Mouse (Mus musculus): ENCODE measurements around the gene Pde8b.

The Pde8b gene

GRCm38 (mm10) chr13:95073445-95074172 lies 176.5 kb downstream of the Pde8b start:
- DNase-seq = no peak

- DNase-seq = no peak
Measured at GRCm38 (mm10) chr13:95070268-95070667, 179.9 kb downstream of the Pde8b start.

GRCm38 (mm10) chr13:95067854-95068253 lies 182.3 kb downstream of the Pde8b start:
- DNase-seq = no peak

- DNase-seq = no peak
Measured at GRCm38 (mm10) chr13:95063390-95064017, 186.6 kb downstream of the Pde8b start.

GRCm38 (mm10) chr13:95058885-95059284 lies 191.3 kb downstream of the Pde8b start:
- no peak for DNase-seq

GRCm38 (mm10) chr13:95056501-95057280 lies 193.4 kb downstream of the Pde8b start:
- no peak for DNase-seq

- DNase-seq = no peak
Measured at GRCm38 (mm10) chr13:95055742-95056388, 194.3 kb downstream of the Pde8b start.

GRCm38 (mm10) chr13:95052421-95052820 lies 197.7 kb downstream of the Pde8b start:
- no peak for DNase-seq

- DNase-seq = no peak
Measured at GRCm38 (mm10) chr13:95050398-95050797, 199.7 kb downstream of the Pde8b start.

- no peak for DNase-seq
Measured at GRCm38 (mm10) chr13:95044108-95044507, 206.0 kb downstream of the Pde8b start.

- DNase-seq = no peak
Measured at GRCm38 (mm10) chr13:95040140-95040738, 209.9 kb downstream of the Pde8b start.

GRCm38 (mm10) chr13:95038200-95038599 lies 211.9 kb downstream of the Pde8b start:
- DNase-seq = no peak

GRCm38 (mm10) chr13:95034715-95035114 lies 215.4 kb downstream of the Pde8b start:
- DNase-seq = no peak

- no peak for DNase-seq
Measured at GRCm38 (mm10) chr13:95034094-95034493, 216.0 kb downstream of the Pde8b start.

- DNase-seq = no peak
Measured at GRCm38 (mm10) chr13:95032973-95033372, 217.2 kb downstream of the Pde8b start.

- DNase-seq = no peak
Measured at GRCm38 (mm10) chr13:95032127-95032831, 217.9 kb downstream of the Pde8b start.

GRCm38 (mm10) chr13:95030828-95031227 lies 219.3 kb downstream of the Pde8b start:
- DNase-seq = no peak

GRCm38 (mm10) chr13:95020216-95020615 lies 229.9 kb downstream of the Pde8b start:
- DNase-seq = no peak

- DNase-seq = no peak
Measured at GRCm38 (mm10) chr13:95019345-95019744, 230.8 kb downstream of the Pde8b start.

- peak; percentile 79 for DNase-seq
Measured at GRCm38 (mm10) chr13:95017916-95018315, 232.2 kb downstream of the Pde8b start.

- DNase-seq = no peak
Measured at GRCm38 (mm10) chr13:95017278-95017677, 232.9 kb downstream of the Pde8b start.
